Mouse (Mus musculus): ENCODE measurements around the gene Tm4sf1.

GRCm38 (mm10) chr3:57267559-57268173 is 34.1 kb downstream of the Tm4sf1 start:
- TF ChIP-seq E2F4 (IDR thresholded peaks at IDR 0.05; ENCODE audit: insufficient read depth) = no peak
- TF ChIP-seq MAX (IDR thresholded peaks at IDR 0.05; ENCODE audit: low read depth) = no peak
- no peak for TF ChIP-seq POLR2AphosphoS2 (IDR thresholded peaks at IDR 0.05; ENCODE audit: insufficient read length, low read depth)
- TF ChIP-seq USF1 (IDR thresholded peaks at IDR 0.05; ENCODE audit: low read depth) = no peak
- TF ChIP-seq POLR2A (IDR thresholded peaks at IDR 0.05; ENCODE audit: insufficient read length, low read depth) = no peak
- TF ChIP-seq CEBPB (IDR thresholded peaks at IDR 0.05; ENCODE audit: insufficient read depth, poor library complexity, severe bottlenecking) = no peak
